Mouse (Mus musculus) embryo, embryonic 10 days (tissue): Measurements from ENCODE around the gene Med9.

ENCODE experiments used
- DNase-seq: peaks from one replicate; pipeline ENCODE4 v3.0.0-alpha.2; 2015; ENCODE audit warnings: low spot score

Med9 gene

DNA sequence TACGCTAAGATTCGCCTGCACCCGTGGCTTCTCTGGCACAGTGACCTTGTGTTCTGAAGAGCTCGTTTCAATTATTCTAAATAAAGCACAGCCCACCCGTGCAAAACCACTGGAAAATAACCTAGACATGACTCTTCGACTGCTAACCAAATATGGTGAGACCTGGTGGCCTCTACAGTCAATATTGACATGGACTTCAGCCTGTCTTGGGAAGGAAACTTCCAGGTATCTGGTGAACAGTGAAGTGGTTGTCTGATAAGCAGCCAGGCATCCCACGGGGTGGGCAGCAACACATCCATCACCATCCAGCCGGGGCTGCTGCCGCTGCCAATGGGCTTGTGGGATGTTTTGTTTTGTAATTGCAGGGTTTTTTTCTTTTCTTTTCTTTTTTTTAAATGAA, 46.3 kb downstream of the Med9 start:
- DNase-seq, result no peak

GRCm38 (mm10) chr11:60001231-60001980, 53.4 kb downstream of the Med9 start:
- DNase-seq, result no peak

DNA sequence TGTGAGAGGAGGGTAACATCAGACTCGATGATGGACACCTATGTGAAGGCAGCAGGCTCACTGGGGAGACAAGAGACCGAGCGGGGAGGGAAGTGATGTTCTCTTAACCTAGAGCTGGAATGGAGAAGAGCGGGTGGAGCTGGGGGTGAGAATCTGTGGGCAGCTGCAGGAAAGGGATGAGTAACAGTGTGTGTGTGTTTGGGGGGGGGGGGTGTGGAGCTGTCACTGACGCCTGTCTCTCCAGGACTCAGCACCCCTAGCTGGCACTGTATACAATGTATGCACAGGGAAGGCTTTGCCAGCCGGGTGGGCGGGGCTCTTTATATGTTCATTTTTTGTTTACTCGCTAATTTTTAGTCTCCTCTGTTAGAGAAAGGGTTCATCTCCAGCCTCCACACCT, 55.8 kb downstream of the Med9 start:
- no peak for DNase-seq

DNA sequence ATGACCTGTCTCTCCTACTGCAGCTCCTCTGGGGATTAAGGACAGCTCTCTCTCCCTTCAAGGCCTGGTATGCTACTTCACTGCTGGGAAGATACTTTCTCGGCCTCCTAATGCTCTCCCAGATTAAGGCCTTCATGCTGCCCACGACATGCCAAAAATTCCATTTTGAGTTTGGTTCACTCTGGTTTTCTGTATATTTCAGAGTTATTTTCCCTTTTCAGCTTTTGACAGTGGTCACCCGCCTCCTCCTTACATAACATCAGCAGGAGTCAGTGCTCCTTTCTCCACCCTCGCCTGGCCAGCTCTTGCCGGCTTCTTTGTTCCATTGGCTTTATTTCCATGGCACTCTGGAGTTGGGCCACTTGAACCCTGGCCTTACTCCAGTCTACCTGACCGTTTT, 56.7 kb downstream of the Med9 start:
- no peak for DNase-seq

DNA sequence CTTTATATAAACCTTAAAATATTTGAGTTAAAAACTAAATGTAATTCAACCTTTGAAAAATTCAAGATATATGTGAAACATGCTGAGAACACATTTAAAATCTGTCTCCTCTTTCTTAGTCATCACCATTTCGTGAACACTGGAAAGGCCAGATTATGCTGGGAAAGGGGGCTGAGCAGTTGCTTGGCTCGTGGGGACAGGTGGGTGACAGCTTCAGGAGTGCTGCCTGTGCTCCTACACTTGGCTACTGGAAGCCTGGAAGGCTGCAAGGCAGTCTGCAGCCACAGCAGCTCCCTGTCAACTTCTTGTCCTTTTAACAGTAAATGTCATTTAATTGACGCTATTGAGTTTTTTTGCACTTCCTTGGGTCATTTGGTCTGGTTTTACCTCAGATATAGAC, 57.9 kb downstream of the Med9 start:
- DNase-seq, result no peak

- no peak for DNase-seq
Observed at GRCm38 (mm10) chr11:60009451-60009850, 61.4 kb downstream of the Med9 start.

DNA sequence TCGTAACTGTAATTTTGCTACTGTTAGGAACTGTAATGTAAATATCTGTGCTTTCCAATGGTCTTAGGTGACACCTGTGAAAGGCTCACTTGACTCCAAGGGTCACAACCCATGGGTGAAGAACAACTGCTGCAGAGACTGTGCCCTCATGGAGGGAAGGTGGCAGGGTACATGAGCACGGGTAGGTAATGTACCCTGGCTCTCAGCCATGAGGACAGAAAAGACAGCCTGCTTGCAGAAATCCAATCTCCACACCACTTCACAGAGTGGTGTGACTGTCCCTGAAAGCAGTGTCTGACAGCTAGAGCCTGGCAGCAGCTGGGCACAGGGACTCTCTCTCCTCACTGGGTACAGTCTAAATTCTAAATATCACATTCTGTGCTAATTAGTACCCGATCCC, 63.5 kb downstream of the Med9 start:
- no peak for DNase-seq
